Mouse (Mus musculus) myocyte (in vitro differentiated cells): ENCODE measurements around the gene Thap8. TPM values are rescaled to one million over a fixed set of nuclear protein-coding genes. Genes with fewer than 3 reads are reported as not detected.

Source experiments
- H3K27me3 ChIP-seq: one replicate; pipeline ENCODE4 v1.6.1; 2011; ENCODE audit not compliant: control insufficient read depth, insufficient read depth, insufficient read length
- H3K36me3 ChIP-seq: one replicate; pipeline ENCODE4 v1.6.1; 2011; ENCODE audit not compliant: control insufficient read depth, insufficient read depth
- H3K4me2 ChIP-seq: one replicate; pipeline ENCODE4 v1.6.1; 2011; ENCODE audit warnings: low read depth, control low read depth
- H3K4me3 ChIP-seq: one replicate; pipeline ENCODE4 v1.5.1; 2011; ENCODE audit warnings: mild to moderate bottlenecking, control low read depth, moderate library complexity
- H3K79me2 ChIP-seq: one replicate; pipeline ENCODE4 v1.6.1; 2011; ENCODE audit not compliant: control insufficient read depth, insufficient read depth
- H3ac ChIP-seq: one replicate; pipeline ENCODE4 v1.6.1; 2011; ENCODE audit not compliant: control insufficient read depth, insufficient read length
- CEBPB ChIP-seq: IDR thresholded peaks from 2 replicates; pipeline ENCODE4 v1.6.1; 2011; ENCODE audit warnings: mild to moderate bottlenecking, moderate library complexity; ENCODE audit not compliant: poor library complexity, insufficient read depth, severe bottlenecking
- E2F4 ChIP-seq: IDR thresholded peaks from one replicate; pipeline ENCODE4 v1.6.1; 2011; ENCODE audit warnings: mild to moderate bottlenecking, control low read depth, moderate library complexity; ENCODE audit not compliant: insufficient read depth
- MAX ChIP-seq: IDR thresholded peaks from one replicate; pipeline ENCODE4 v1.6.1; 2011; ENCODE audit warnings: low read depth, mild to moderate bottlenecking, control low read depth
- MYOD1 ChIP-seq, 3 experiments: IDR thresholded peaks; one replicate each; pipeline ENCODE4 v1.6.1; 2011; ENCODE audit warnings: control low read depth in 2 of 3, low read depth in 2 of 3, mild to moderate bottlenecking in 2 of 3, moderate library complexity in 1 of 3; ENCODE audit not compliant: insufficient read length in 2 of 3, control insufficient read depth in 1 of 3
- MYOG ChIP-seq, 3 experiments: IDR thresholded peaks; one replicate each; pipeline ENCODE4 v1.6.1; 2011; ENCODE audit warnings: control low read depth in 2 of 3, low read depth in 2 of 3, mild to moderate bottlenecking in 2 of 3; ENCODE audit not compliant: insufficient read length in 2 of 3, control insufficient read depth in 1 of 3, insufficient read depth in 1 of 3
- POLR2A ChIP-seq: IDR thresholded peaks from one replicate; pipeline ENCODE4 v1.6.1; 2011; ENCODE audit warnings: low read depth, mild to moderate bottlenecking, control low read depth, moderate library complexity; ENCODE audit not compliant: insufficient read length
- POLR2AphosphoS2 ChIP-seq: IDR thresholded peaks from one replicate; pipeline ENCODE4 v1.6.1; 2011; ENCODE audit warnings: low read depth, control low read depth; ENCODE audit not compliant: insufficient read length
- REST ChIP-seq: IDR thresholded peaks from one replicate; pipeline ENCODE4 v1.6.1; 2011; ENCODE audit warnings: mild to moderate bottlenecking, control low read depth, moderate library complexity; ENCODE audit not compliant: insufficient read depth, insufficient read length
- SRF ChIP-seq: IDR thresholded peaks from one replicate; pipeline ENCODE4 v1.6.1; 2011; ENCODE audit warnings: low read depth; ENCODE audit not compliant: control insufficient read depth, insufficient read length
- TCF12 ChIP-seq: IDR thresholded peaks from one replicate; pipeline ENCODE4 v1.6.1; 2011; ENCODE audit warnings: mild to moderate bottlenecking, control low read depth; ENCODE audit not compliant: poor library complexity, insufficient read depth, severe bottlenecking
- TCF3 ChIP-seq: IDR thresholded peaks from one replicate; pipeline ENCODE4 v1.6.1; 2011; ENCODE audit warnings: low read depth, control low read depth; ENCODE audit not compliant: insufficient read length
- USF1 ChIP-seq: IDR thresholded peaks from one replicate; pipeline ENCODE4 v1.6.1; 2011; ENCODE audit warnings: low read depth, mild to moderate bottlenecking, control low read depth, moderate library complexity
- polyA plus RNA-seq: library from polyadenylated mRNA; unstranded; fragments of >200 nt; fragmentation: generic; extraction: Trizol; gene quantifications from one replicate; pipeline ENCODE4 v1.2.1, GENCODE M21; 2012; ENCODE audit warnings: missing spikeins

The Thap8 gene
- polyA plus RNA-seq, 1 experiment, result 0.02 TPM

- no peaks in the 10 kb centered on the region for H3K79me2 ChIP-seq
- H3K36me3 ChIP-seq, result no peaks in the 10 kb centered on the region
- no peak overlapping the region for H3K4me3 ChIP-seq
- H3ac ChIP-seq, result no peak overlapping the region
- H3K27me3 ChIP-seq, result no peaks in the 10 kb centered on the region
- TF ChIP-seq MAX, result no peak
- no peak for TF ChIP-seq CEBPB
- TF ChIP-seq USF1, result no peak
- TF ChIP-seq POLR2A, result no peak
- no peak for TF ChIP-seq TCF12
- no peak for TF ChIP-seq MYOG (IDR thresholded peaks at IDR 0.05; ENCODE audit: control insufficient read depth in 1 of 3, insufficient read depth in 1 of 3, insufficient read length in 2 of 3, low read depth in 2 of 3)
- TF ChIP-seq TCF3, result no peak
- TF ChIP-seq SRF, result no peak
- no peak for TF ChIP-seq E2F4
- TF ChIP-seq POLR2AphosphoS2, result no peak
- TF ChIP-seq MYOD1 (IDR thresholded peaks at IDR 0.05; ENCODE audit: control insufficient read depth in 1 of 3, insufficient read length in 2 of 3, low read depth in 2 of 3), result no peak
- no peak for TF ChIP-seq REST
- H3K4me2 ChIP-seq, result no peak overlapping the region
Measured at GRCm38 (mm10) chr7:30306083-30306779, 26.3 kb downstream of the Thap8 start.

DNA sequence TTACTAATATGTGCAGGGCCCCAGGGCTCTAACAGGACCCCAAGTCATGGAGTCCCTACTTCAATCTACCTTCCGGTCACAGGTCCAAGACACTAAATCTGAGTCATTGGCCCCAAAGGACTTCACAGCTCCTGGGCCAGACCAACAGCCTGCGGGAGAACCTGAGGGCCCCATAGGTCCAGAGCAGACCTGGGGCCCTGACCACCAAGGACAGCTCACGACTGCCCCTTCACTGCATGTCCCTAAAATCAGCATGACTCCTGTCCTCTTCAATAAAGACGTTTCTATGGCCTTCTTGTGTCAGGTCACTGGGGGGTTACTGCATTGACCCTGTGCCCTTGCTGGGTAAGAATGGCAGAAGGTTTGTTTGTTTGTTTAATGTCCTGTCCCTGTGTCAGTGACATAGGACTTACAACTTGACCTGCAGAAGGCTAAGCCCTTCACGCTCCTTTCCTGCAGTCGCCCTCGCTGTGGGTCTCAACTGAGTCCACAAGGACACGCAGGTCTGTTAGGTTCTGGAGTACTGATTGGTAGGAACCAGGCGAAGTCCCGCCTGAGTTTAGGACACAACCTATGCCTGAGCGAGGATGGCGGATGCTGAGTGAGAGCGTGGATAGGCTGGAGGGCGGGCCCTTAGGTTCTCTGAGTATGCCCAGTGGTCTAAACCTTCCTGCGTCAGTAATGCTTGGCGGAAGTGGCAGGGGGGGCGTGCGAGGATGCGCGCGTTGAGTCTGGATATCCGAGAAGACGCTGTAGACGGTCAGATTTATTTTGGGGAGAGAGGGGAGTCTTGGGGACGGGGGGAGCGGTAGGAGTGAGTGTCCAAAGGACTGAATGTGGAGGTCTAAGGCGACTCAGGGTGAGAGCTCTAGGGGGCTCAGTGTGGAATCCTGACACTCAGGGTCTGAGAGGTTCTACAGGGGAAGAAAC lies 28.4 kb downstream of the Thap8 start, which contains the start of gene Alkbh6:
Gene Alkbh6, plus strand, starts transcription at position 642 of the 930 bp plus-strand sequence.
- no peaks in the 10 kb centered on the region for H3K27me3 ChIP-seq
- TF ChIP-seq MYOG (IDR thresholded peaks at IDR 0.05; ENCODE audit: control insufficient read depth in 1 of 3, insufficient read depth in 1 of 3, insufficient read length in 2 of 3, low read depth in 2 of 3), result no peak
- TF ChIP-seq USF1, result no peak
- TF ChIP-seq POLR2A, result peak; percentile 95
- TF ChIP-seq POLR2AphosphoS2, result peak; percentile 95
- no peak for TF ChIP-seq TCF12
- no peak for TF ChIP-seq MAX
- no peaks in the 10 kb centered on the region for H3K36me3 ChIP-seq
- H3K4me2 ChIP-seq, result peak within 1 kb of the TSS; percentile 96
- H3K4me3 ChIP-seq, result peak within 1 kb of the TSS; percentile 59
- no peaks in the 10 kb centered on the region for H3K79me2 ChIP-seq
- no peak within 1 kb of the TSS for H3ac ChIP-seq

DNA sequence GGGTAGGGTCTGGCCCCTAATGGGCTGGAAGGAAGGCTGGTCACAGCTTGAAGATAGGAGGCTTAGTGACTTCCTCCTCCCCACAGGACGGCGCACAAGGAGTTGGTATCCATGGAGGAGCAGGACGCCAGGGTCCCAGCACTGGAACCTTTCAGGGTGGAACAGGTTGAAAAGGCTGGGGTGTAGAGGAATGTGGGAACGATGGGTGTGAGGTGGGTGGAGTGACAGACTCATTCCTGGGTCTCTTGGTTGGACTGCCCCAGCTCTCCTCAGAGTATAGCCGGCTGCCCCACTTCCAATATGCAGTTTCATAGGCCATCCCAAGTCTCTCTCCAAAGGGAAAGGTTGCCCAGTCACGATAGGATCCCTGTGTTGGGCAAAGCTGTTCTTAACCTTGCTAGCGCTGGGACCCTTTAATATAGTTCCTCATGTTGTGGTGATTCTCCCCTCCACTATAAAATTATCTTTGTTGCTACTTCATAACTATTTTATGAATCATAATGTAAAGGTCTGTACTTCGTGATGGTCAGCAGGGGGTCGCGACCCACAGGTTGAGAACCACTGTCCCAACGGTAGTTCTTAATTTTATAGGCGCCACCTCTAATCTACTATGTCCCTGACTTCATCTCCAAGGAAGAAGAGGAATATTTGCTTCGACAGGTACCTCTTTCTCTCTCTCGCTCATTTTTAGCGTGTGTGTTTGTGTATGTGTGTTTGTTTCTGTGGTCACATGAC lies 29.7 kb downstream of the Thap8 start:
- peak overlapping the region; percentile 59 for H3K4me3 ChIP-seq
- H3K27me3 ChIP-seq, result no peaks in the 10 kb centered on the region
- no peak overlapping the region for H3ac ChIP-seq
- H3K79me2 ChIP-seq, result no peaks in the 10 kb centered on the region
- TF ChIP-seq E2F4 (no peak), USF1 (no peak), MYOD1 (IDR thresholded peaks at IDR 0.05; ENCODE audit: control insufficient read depth in 1 of 3, insufficient read length in 2 of 3, low read depth in 2 of 3) (no peak)
- H3K4me2 ChIP-seq, result peak overlapping the region; percentile 83
- no peaks in the 10 kb centered on the region for H3K36me3 ChIP-seq

GRCm38 (mm10) chr7:30310136-30310535 lies 30.2 kb downstream of the Thap8 start:
- H3ac ChIP-seq, result no peak overlapping the region
- H3K27me3 ChIP-seq, result no peaks in the 10 kb centered on the region
- H3K4me3 ChIP-seq, result no peak overlapping the region
- H3K79me2 ChIP-seq, result no peaks in the 10 kb centered on the region
- no peak for TF ChIP-seq TCF12
- TF ChIP-seq MYOG (IDR thresholded peaks at IDR 0.05; ENCODE audit: control insufficient read depth in 1 of 3, insufficient read depth in 1 of 3, insufficient read length in 2 of 3, low read depth in 2 of 3), result no peak
- TF ChIP-seq MAX, result no peak
- TF ChIP-seq USF1, result no peak
- no peak for TF ChIP-seq E2F4
- no peak for TF ChIP-seq MYOD1 (IDR thresholded peaks at IDR 0.05; ENCODE audit: control insufficient read depth in 1 of 3, insufficient read length in 2 of 3, low read depth in 2 of 3)
- no peak for TF ChIP-seq REST
- no peak for TF ChIP-seq SRF
- no peak for TF ChIP-seq POLR2AphosphoS2
- TF ChIP-seq CEBPB, result no peak
- TF ChIP-seq POLR2A, result no peak
- no peak for TF ChIP-seq TCF3
- H3K4me2 ChIP-seq, result no peak overlapping the region
- no peaks in the 10 kb centered on the region for H3K36me3 ChIP-seq
